Mouse (Mus musculus) adrenal gland, adult 18-20 months (tissue): ENCODE data around the gene Gca. TPM values are rescaled to one million over a fixed set of nuclear protein-coding genes. Genes with fewer than 3 reads are reported as not detected.
"Not testable (repeated sequence)": the region's sequence is repeated elsewhere in the genome, so short reads cannot be mapped to it uniquely, and the experiment has no call there.

Experiments used
- DNase-seq, 2 experiments: peaks; one replicate each; pipeline ENCODE4 v3.0.0; 2021 to 2022; ENCODE audit warnings: low spot score in 2 of 2
- total RNA-seq, 2 experiments: library from RNA; stranded (reverse); gene quantifications; 1 replicate in 1 of 2; 2 replicates in 1 of 2; pipeline ENCODE4 v1.2.3; 2021

Gca gene
- total RNA-seq, 2 experiments from 2014 or later: 1.7 to 3.3 TPM

GRCm38 (mm10) chr2:62665536-62665935, 1.5 kb downstream of the Gca start:
- no peak for DNase-seq

- DNase-seq: no peak
These were observed 5.8 kb downstream of the Gca start for GRCm38 (mm10) chr2:62669848-62670247.

GRCm38 (mm10) chr2:62670301-62670700, 6.2 kb downstream of the Gca start:
- no peak for DNase-seq

DNA sequence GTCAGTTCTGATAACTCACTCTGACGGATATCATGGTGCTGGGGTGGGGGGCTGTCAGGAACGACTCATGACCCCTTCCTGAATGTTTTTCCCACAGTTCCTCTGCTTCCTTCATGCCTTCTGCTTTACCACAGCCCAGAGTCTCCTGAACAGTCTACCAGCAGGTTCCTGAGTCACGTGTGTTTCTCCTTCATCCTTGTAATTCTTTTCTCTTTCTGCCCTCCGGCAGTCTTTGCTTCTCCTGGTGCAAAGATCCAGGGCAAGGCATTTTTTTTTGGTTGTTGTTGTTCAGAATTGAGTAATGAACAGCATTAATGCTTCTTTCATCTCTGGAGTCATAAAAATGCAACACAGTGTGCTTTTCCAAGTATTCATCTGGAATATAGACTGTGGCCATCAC, 6.7 kb downstream of the Gca start:
- DNase-seq: no peak

DNA sequence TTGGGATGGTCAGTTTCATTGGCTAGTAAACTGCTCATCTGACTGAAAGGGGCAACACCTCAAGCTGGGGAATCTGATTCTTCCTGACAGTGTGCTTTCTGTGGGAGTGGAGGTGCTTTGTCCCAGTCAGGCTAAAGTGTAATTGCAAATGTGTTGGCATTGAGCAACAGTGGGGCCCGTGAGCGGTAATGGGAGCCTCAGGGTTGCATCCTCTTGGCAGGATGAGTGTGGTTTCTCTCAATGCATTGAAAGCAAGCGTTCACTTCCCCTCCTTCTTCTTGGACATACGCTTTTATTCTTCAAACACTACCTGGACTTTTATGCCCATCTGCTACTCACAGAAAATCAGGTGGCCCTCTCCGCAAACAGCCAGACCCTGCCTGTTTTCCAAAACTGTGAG, 8.7 kb downstream of the Gca start:
- no peak for DNase-seq

DNA sequence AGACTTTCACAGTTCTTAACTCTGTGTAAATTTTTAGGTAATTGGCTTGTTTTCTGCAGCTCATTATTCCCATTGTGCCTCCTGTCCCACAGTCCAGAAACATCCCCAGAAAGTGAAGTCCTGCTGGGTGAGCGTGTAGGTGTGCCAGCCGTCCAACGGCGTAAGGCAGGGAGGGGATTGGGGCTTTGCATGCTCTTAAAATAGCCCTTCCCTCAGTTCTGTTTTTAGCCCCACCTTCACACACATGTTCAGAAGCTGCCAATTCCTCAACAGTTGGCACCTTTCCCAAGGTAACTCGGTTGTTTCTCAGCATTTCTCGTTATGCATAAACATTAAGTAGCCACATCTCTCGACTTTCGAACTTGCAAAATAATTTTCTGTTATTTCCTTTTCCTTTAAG, 17.6 kb downstream of the Gca start:
- no peak for DNase-seq

- DNase-seq: no peak
These were observed 21.0 kb downstream of the Gca start for GRCm38 (mm10) chr2:62684989-62685595.

DNA sequence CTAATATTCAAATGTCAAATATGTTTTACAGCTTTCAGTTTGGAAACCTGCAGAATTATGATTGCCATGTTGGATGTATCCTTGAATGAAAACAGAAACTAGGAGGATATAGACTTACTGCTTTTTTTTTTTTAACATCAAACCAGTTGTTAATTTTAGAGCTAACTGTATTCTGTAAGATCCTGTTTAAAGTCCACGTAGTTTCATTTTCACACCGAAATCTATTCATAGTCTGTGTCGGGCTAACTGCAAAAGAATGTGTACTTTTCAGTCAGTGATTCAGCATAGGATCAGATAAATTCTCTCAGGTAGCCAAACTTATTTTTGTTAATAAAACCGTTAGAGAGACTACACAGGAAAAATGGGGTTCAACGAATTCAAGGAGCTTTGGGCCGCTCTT, 21.8 kb downstream of the Gca start:
- DNase-seq: no peak

GRCm38 (mm10) chr2:62706313-62706712, 42.2 kb downstream of the Gca start:
- DNase-seq: no peak

GRCm38 (mm10) chr2:62709633-62710032, 45.5 kb downstream of the Gca start:
- no peak for DNase-seq

DNA sequence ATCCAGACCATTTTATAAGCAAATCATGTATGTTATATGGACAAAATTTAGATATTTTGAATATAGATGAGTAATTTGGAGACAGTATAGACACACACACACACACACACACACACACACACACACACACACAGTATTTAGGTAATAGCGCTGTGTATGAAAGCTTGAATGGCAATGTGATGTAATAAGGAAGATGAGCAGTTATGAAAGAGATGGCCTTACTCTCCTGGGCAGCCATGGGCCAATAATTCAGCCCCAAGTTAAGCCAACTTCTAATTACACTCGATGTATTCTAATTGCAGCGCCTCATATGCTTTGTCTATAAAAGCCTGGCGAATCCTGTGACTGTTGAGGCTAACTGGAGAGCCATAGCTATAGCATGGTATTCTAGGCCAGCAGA, 50.3 kb downstream of the Gca start:
- not testable (repeated sequence) for DNase-seq

DNA sequence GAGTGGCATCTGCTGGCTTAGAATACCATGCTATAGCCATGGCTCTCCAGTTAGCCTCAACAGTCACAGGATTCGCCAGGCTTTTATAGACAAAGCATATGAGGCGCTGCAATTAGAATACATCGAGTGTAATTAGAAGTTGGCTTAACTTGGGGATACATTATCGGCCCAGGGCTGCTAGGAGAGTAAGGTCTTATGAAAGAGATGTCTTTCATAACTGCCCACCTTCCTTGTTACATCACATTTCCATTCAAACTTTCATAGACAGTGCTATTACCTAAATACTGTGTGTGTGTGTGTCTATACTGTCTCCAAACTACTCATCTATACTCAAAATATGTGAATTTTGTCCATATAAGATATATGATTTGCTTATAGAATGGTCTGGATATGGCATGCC, 51.2 kb downstream of the Gca start:
- DNase-seq: no peak

- no peak for DNase-seq
These were observed 53.2 kb downstream of the Gca start for GRCm38 (mm10) chr2:62717270-62717669.

DNA sequence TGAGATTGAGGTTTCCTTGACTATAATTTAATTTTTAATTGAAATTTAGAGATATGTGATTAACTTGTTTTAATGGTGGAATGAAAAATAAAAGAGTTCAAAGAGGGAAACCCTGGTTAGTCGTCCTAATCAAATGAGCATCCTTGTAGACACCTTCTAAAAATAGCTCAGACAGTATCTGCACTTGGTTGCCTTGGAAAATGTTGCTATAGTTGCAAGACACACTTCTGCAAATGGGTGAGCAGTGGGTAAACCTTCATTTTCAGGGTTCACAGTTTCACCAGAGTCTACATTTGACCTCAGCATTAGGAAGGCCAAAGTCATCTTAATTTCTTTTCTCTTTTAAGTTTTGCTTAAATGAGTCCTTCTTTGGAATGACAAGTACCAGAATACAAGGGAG, 54.3 kb downstream of the Gca start:
- no peak for DNase-seq

- no peak for DNase-seq
These were observed 61.9 kb downstream of the Gca start for GRCm38 (mm10) chr2:62725946-62726345.

DNA sequence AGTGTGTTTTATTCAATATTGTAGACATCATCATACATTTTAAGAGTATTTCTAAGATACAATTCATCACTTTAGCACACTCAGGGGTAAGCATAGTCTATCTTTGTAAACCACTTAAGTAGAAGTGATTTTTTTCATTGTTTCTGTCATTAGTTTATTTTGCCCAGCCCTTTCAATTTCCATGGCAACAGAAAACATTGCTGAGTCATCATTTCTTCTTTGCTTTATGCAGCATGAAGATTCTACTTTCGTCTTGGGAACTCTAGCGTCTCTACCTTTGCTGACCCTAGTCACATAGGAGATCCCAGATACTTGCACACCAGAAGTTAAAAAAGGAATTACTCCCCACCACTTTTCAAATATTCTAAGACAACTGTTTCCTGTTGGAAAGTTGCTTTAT, 63.6 kb downstream of the Gca start:
- no peak for DNase-seq

- DNase-seq: no peak
These were observed 66.6 kb downstream of the Gca start for GRCm38 (mm10) chr2:62730671-62731070.

DNA sequence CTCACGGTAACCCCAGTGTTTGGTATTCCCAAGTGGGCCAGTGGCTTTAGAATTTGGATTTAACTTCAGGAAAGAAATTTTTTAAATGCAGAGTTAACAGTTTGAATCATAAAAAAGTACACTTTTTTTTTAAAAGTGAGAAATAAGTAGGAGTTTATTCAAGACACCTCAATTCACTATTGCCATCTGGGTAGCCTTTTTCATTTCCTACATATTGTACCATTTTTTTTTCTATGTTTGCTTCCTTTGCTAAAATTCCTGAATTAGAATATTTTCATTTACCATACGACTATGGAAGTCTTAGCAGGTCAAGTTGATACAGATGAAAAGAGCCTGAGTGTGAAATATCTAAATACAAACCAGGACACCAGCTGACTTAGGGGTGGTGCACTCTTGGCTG, 79.0 kb downstream of the Gca start:
- DNase-seq: no peak

Other genes starting within 250 kb of the Gca start
- not detected for gene Gcg, start 180.6 kb upstream of the Gca start, total RNA-seq
- 1 to 10 TPM; 2.1 to 3.2 TPM for gene Fap, start 90.2 kb upstream of the Gca start, total RNA-seq
- gene Ifih1, start 18.0 kb upstream of the Gca start, total RNA-seq: 1 to 10 TPM; 8.4 to 10.0 TPM